Mouse (Mus musculus) brown adipose tissue, adult 24 weeks (tissue): Measurements from ENCODE around the gene Scrn1. TPM values are rescaled to one million over a fixed set of nuclear protein-coding genes. Genes with fewer than 3 reads are reported as not detected.

Experiments used
- H3K27ac ChIP-seq: fragments of 200-500 bp; replicated peaks from 2 replicates; pipeline ENCODE4 v1.5.1; 2012; ENCODE audit warnings: low read depth, mild to moderate bottlenecking, low read length
- H3K4me1 ChIP-seq: fragments of 200-500 bp; 2 replicates; pipeline ENCODE4 v1.6.1; 2012; ENCODE audit warnings: low read length, mixed read lengths; ENCODE audit not compliant: control insufficient read depth, insufficient read depth, insufficient read length
- H3K4me3 ChIP-seq: fragments of 200-500 bp; 2 replicates; pipeline ENCODE4 v1.5.1; 2012; ENCODE audit warnings: low read depth, mild to moderate bottlenecking, low read length, moderate library complexity; ENCODE audit not compliant: insufficient read depth
- polyA plus RNA-seq: library from polyadenylated mRNA; stranded (reverse); fragments of >200 nt; gene quantifications from 2 replicates; pipeline ENCODE4 v1.2.4, GENCODE M21; 2012; ENCODE audit not compliant: missing spikeins, insufficient read depth, insufficient read length

The Scrn1 gene
- polyA plus RNA-seq, 1 experiment = 1.4 TPM

DNA sequence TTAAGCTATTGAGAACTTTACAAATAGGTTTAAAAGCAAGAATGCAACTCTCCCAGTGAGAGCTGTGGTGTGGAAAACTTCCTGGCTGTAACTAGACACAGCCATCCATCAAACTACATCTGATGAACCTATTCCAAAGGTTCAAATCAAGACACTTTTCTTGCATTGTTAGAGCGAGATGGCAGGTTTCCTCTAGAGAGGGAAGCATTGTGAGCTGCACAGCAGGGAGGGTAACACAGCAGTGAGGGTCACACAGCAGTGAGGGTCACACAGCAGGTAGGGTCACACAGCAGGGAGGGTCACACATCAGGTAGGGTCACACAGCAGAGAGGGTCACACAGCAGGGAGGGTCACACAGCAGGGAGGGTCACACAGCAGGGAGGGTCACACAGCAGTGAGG lies 21.9 kb upstream of the Scrn1 start:
- Histone ChIP-seq H3K4me3 (no peak overlapping the region), H3K27ac (no peak overlapping the region), H3K4me1 (peaks cover 7% of the 10 kb centered on the region; the same call in 1 of the 2 replicates)

DNA sequence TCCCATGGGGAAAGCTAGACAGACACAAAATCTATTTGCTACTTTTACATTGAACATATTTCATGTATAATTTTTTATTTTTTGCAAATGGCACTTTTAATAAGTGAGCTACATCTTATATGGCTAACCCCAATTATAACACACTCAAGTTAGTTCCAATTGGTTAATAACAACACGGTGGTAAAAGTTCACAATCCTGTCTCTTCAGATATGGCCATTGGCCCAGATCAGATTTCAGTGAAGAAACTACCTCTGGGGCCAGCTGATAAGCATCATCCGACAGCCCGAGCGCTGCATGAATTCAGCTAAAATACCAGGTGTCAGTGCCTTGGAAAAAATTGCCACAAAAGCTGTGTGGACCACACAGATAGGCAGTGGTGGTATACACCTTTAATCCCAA lies 21.4 kb upstream of the Scrn1 start:
- peaks cover 7% of the 10 kb centered on the region; the same call in 1 of the 2 replicates for H3K4me1 ChIP-seq
- no peak overlapping the region for H3K27ac ChIP-seq
- H3K4me3 ChIP-seq = no peak overlapping the region

DNA sequence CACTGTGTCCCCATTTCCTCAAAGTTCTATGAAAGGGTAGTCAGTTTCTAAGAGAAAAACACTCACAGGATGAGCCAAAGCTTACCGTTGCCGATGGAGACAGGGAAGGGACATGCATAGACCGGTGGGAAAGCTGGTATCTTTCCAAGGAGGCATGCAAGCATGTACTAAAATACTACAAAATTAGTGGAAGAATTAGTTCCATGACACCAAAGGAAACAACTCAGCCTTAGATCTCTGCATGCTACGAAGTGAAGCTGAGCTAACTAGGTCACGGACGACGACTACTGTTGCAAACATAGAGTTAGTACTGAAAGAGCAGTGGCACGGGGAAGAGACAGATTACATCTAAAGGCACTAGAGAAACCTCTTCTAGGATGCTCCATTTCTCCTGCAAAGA lies 20.6 kb upstream of the Scrn1 start:
- Histone ChIP-seq H3K4me3 (no peak overlapping the region), H3K27ac (no peak overlapping the region)

DNA sequence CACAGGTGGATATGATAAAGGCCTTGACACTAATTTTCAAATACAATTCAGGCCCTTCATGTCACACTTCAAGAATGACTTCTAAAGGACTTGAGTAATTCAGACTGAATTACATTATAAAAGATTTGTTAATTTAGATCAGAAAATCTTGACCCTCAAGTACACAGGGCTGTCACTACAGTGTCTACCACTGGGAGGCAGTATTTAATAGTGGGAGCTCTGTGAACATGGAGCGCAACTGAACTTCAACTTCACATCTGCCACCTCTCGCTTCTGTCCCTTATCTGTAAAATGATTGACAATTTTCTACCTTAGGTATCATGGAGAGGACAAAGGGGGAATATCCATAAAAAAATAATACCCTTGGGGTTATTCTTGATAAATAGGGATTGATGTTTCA lies 19.9 kb upstream of the Scrn1 start:
- H3K4me1 ChIP-seq = no peaks in the 10 kb centered on the region
- H3K27ac ChIP-seq = no peak overlapping the region
- no peak overlapping the region for H3K4me3 ChIP-seq

More for the DNA sequence above, 20.6 kb upstream of the Scrn1 start:
- H3K4me1 ChIP-seq = peaks cover 6% of the 10 kb centered on the region; the same call in 1 of the 2 replicates

- H3K27ac ChIP-seq = no peak overlapping the region
- H3K4me3 ChIP-seq = no peak overlapping the region
Measured at GRCm38 (mm10) chr6:54573218-54573955, 7.1 kb upstream of the Scrn1 start.

GRCm38 (mm10) chr6:54569776-54570175 lies 3.5 kb upstream of the Scrn1 start:
- H3K4me3 ChIP-seq = no peak overlapping the region
- H3K27ac ChIP-seq = no peak overlapping the region
- no peaks in the 10 kb centered on the region; the same call in 1 of the 2 replicates for H3K4me1 ChIP-seq

More at GRCm38 (mm10) chr6:54573218-54573955, 7.1 kb upstream of the Scrn1 start:
- H3K4me1 ChIP-seq = no peaks in the 10 kb centered on the region

GRCm38 (mm10) chr6:54566546-54566919 lies 244 bp upstream of the Scrn1 start:
- H3K4me3 ChIP-seq = peak overlapping the region; percentile 59
- no peak overlapping the region for H3K27ac ChIP-seq
- no peaks in the 10 kb centered on the region; the same call in 1 of the 2 replicates for H3K4me1 ChIP-seq

DNA sequence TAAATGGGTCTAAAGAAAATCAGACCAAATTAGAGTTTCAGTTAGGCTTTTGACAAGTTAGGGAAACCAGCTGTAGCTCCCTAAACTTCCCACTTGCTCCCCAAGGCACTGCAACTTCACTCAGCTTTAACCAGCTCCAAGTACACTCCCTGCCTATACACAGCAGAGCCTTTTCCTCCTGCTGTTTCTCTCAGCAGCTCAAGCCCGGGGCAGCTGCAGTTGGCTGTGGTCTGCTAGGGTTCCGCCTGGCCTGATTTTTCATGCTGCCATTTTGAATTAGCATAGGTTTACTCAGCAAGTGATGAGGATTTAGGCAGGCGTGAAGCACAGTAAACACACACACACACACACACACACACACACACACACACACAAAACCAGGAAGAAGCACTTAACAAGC lies 1.3 kb downstream of the Scrn1 start:
- no peaks in the 10 kb centered on the region; the same call in 1 of the 2 replicates for H3K4me1 ChIP-seq
- no peak overlapping the region for H3K27ac ChIP-seq
- H3K4me3 ChIP-seq = no peak overlapping the region

- Histone ChIP-seq H3K27ac (no peak overlapping the region), H3K4me3 (no peak overlapping the region), H3K4me1 (no peaks in the 10 kb centered on the region; the same call in 1 of the 2 replicates)
Measured at GRCm38 (mm10) chr6:54564506-54564991, 1.7 kb downstream of the Scrn1 start.

DNA sequence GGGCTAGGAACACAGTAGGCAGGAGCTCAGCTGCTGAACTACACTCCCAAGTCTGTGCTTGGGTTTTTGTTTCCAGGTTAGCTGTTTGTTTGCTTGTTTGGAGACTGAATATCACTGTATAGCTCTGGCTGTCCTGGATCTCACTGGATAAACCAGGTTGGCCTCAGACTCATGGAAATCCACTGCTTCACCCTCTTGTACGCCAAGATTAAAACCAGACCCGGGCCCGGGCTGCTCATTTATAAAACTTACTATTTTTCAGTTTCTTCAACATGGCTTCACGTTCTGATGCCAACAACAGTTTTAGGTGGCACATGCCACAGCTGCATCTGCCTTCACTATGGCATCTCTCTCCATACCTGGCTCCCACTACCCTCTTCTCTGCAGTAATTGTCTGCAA lies 2.7 kb downstream of the Scrn1 start:
- Histone ChIP-seq H3K4me3 (no peak overlapping the region), H3K27ac (no peak overlapping the region), H3K4me1 (no peaks in the 10 kb centered on the region; the same call in 1 of the 2 replicates)

- Histone ChIP-seq H3K4me1 (no peaks in the 10 kb centered on the region; the same call in 1 of the 2 replicates), H3K4me3 (no peak overlapping the region)
Measured at GRCm38 (mm10) chr6:54562018-54562809, 4.1 kb downstream of the Scrn1 start.

GRCm38 (mm10) chr6:54558466-54558865 lies 7.8 kb downstream of the Scrn1 start:
- H3K4me3 ChIP-seq = no peak overlapping the region
- H3K27ac ChIP-seq = no peak overlapping the region
- no peaks in the 10 kb centered on the region for H3K4me1 ChIP-seq

More at GRCm38 (mm10) chr6:54562018-54562809, 4.1 kb downstream of the Scrn1 start:
- no peak overlapping the region for H3K27ac ChIP-seq

GRCm38 (mm10) chr6:54557671-54558070 lies 8.6 kb downstream of the Scrn1 start:
- no peaks in the 10 kb centered on the region for H3K4me1 ChIP-seq
- no peak overlapping the region for H3K27ac ChIP-seq
- no peak overlapping the region for H3K4me3 ChIP-seq

- Histone ChIP-seq H3K4me3 (no peak overlapping the region), H3K4me1 (no peaks in the 10 kb centered on the region), H3K27ac (no peak overlapping the region)
Measured at GRCm38 (mm10) chr6:54555816-54556215, 10.5 kb downstream of the Scrn1 start.

DNA sequence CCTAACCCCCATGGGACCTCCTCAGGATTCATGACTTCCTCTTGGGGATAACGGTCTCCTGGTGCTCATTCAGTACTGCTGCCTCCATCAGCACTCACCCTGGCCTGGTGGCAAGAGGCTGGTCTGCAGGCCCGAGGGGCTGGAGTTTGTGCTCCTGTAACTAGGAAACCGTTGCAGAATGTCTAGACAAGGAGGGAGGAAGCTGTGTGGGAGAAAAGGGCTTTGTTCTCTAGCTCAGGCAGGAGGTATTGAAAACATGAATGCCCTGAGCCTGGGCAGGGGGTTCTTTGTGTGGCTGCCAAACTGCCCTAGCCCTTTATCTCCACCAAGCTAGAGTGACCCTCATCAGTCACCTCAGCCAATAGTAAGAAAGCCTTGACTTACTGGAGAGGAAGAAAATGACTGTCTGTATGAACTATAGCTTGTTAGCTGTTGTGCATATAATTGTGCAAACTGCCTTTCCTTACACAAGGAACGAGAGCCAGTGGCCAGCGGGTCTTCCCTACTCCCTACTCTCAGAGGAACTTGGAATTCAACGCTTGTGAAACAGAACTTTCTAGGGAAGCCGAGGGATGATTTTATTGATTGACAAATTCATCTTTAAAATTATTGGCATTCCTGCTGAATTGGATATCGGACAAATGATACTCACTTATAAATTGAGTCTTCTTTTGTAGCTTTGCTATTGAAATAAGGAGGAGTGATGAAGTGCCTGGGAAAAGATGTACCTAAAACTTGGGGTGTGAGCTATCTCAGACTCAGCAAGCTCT lies 11.8 kb downstream of the Scrn1 start:
- Histone ChIP-seq H3K4me1 (no peaks in the 10 kb centered on the region), H3K27ac (no peak overlapping the region), H3K4me3 (no peak overlapping the region)
